In genomic region chr17:87352106-87352897, GRCm38 (mm10) we compare ENCODE assay signal across 8 mouse cellular contexts.
DNase-seq lines count a peak whose midpoint lies in the region; ATAC-seq lines count a peak whose summit lies in the region.

No protein-coding gene starts in this region.

- H3K4me2 ChIP-seq in heart, embryonic 12.5 days = peak overlapping the region; percentile 48
- H3K4me2 ChIP-seq in embryonic facial prominence, embryonic 15.5 days (replicated peaks) = no peak overlapping the region
- H3K4me2 ChIP-seq in midbrain, embryonic 14.5 days (ENCODE audit: low read length) = no peak overlapping the region

- 0 out of 2 replicates have a peak, but pooled peaks cover 2% of the 10 kb centered on the region for H3K9me3 ChIP-seq in heart, embryonic 12.5 days (replicated peaks)
- no peaks in the 10 kb centered on the region for H3K9me3 ChIP-seq in embryonic facial prominence, embryonic 15.5 days (replicated peaks)
- H3K9me3 ChIP-seq in midbrain, embryonic 14.5 days (ENCODE audit: control insufficient read depth, low read length) = no peaks in the 10 kb centered on the region

- peaks cover 48% of the 10 kb centered on the region for H3K4me1 ChIP-seq in heart, embryonic 12.5 days (replicated peaks)
- H3K4me1 ChIP-seq in embryonic facial prominence, embryonic 15.5 days = peaks cover 35% of the 10 kb centered on the region
- peaks cover 24% of the 10 kb centered on the region for H3K4me1 ChIP-seq in midbrain, embryonic 14.5 days (ENCODE audit: control insufficient read depth, insufficient read depth, low read length)

- WGBS in heart, embryonic 12.5 days = 48% methylated on average over 16 of the region's 16 CpGs
- WGBS in embryonic facial prominence, embryonic 15.5 days = 31% methylated on average over 16 of the region's 16 CpGs
- 25% methylated on average over 16 of the region's 16 CpGs for WGBS in midbrain, embryonic 14.5 days

- no peak for ATAC-seq in heart, embryonic 12.5 days (ENCODE audit: insufficient number of reproducible peaks, low FRiP score)
- no peak for ATAC-seq in embryonic facial prominence, embryonic 15.5 days (ENCODE audit: insufficient number of reproducible peaks, low FRiP score, low TSS enrichment, low read depth)
- ATAC-seq in midbrain, embryonic 14.5 days (ENCODE audit: low FRiP score, low TSS enrichment) = 0 out of 2 replicates have a peak, but pooled peaks have one; percentile 31

- H3K36me3 ChIP-seq in heart, embryonic 12.5 days = no peaks in the 10 kb centered on the region
- H3K36me3 ChIP-seq in embryonic facial prominence, embryonic 15.5 days = 0 out of 2 replicates have a peak, but pooled peaks cover 3% of the 10 kb centered on the region
- no peaks in the 10 kb centered on the region for H3K36me3 ChIP-seq in midbrain, embryonic 14.5 days (ENCODE audit: control insufficient read depth, insufficient read depth, low read length)

- peak overlapping the region; percentile 4; the same call in 1 of the 2 replicates for H3K9ac ChIP-seq in heart, embryonic 12.5 days
- no peak overlapping the region for H3K9ac ChIP-seq in embryonic facial prominence, embryonic 15.5 days
- no peak overlapping the region for H3K9ac ChIP-seq in midbrain, embryonic 14.5 days (replicated peaks; ENCODE audit: low read length)

- DNase-seq in heart, postnatal 14 days = no peak
- DNase-seq in kidney, adult 18-20 months = peak; percentile 35
- DNase-seq in midbrain, embryonic 14.5 days = peak; percentile 31
- DNase-seq in urinary bladder, postnatal 25 days (ENCODE audit: low spot score) = no peak
- no peak for DNase-seq in left cerebral cortex, postnatal 36 days (ENCODE audit: low spot score in 2 of 2)
- DNase-seq in lung, postnatal 10 days = no peak

- no peak overlapping the region for H3K4me3 ChIP-seq in heart, embryonic 12.5 days
- no peak overlapping the region for H3K4me3 ChIP-seq in embryonic facial prominence, embryonic 15.5 days (replicated peaks)
- no peak overlapping the region for H3K4me3 ChIP-seq in midbrain, embryonic 14.5 days (replicated peaks; ENCODE audit: low read depth, low read length)

- intact Hi-C loops in heart, postnatal 14 days (cut with DNase I) = no loop called here
- intact Hi-C loops in left cerebral cortex, postnatal 36 days (cut with DNase I) = no loop called here

- H3K27ac ChIP-seq in heart, embryonic 12.5 days (ENCODE audit: poor library complexity, severe bottlenecking) = peak overlapping the region; percentile 73; the same call in 1 of the 2 replicates
- H3K27ac ChIP-seq in embryonic facial prominence, embryonic 15.5 days (replicated peaks) = peak overlapping the region; percentile 40; the same call in 1 of the 2 replicates
- H3K27ac ChIP-seq in midbrain, embryonic 14.5 days (replicated peaks; ENCODE audit: low read depth, low read length) = no peak overlapping the region

- H3K27me3 ChIP-seq in heart, embryonic 12.5 days (replicated peaks) = no peaks in the 10 kb centered on the region
- no peaks in the 10 kb centered on the region for H3K27me3 ChIP-seq in embryonic facial prominence, embryonic 15.5 days
- H3K27me3 ChIP-seq in midbrain, embryonic 14.5 days (ENCODE audit: control insufficient read depth, insufficient read depth, low read length) = no peaks in the 10 kb centered on the region

Comparison
In these comparisons a context has a peak if more than half of its experiments do, and no peak if none do; other contexts are left out.
1. DNase-seq: peak in kidney, adult 18-20 months (single experiment) and midbrain, embryonic 14.5 days (single experiment); none in heart, postnatal 14 days (0 of 2), urinary bladder, postnatal 25 days (single experiment), left cerebral cortex, postnatal 36 days (0 of 2) and lung, postnatal 10 days (single experiment).